Mouse (Mus musculus): Measurements from ENCODE around the gene Gnmt. TPM values are rescaled to one million over a fixed set of nuclear protein-coding genes. Genes with fewer than 3 reads are reported as not detected.
A peak's percentile ranks its signal among the peaks of the same experiment; 100 is the strongest.

Gnmt gene
- total and polyA plus RNA-seq, 3 experiments, result 2.8 to 4.4 (median 3.3) TPM

DNA sequence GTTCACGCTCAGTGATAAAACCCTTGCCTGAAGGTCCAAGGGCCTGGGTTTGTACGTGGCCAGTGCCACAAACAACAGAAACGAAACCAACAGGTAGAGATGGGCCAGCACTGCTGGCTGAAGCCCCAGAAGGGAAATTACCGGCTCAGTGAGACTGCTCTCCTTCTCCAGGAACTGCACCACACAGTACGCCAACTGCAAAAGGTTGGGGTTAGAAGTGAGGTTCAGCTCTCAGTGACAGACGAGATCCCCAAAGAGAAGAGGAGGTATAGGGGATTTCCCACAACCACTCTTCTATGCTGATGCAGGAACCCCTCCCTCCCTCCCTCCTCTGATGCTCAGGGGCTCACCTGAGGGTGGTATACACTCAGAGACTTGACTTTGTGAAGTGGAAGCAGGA lies 43.1 kb downstream of the Gnmt start:
- no peak for DNase-seq
- 86% methylated on average over 6 of the region's 6 CpGs for WGBS
- no peaks in the 10 kb centered on the region for H3K27me3 ChIP-seq (ENCODE audit: control insufficient read depth, insufficient read depth, low read length)
- H3K27ac ChIP-seq, result no peak overlapping the region
- no peak overlapping the region for H3K4me3 ChIP-seq
- TF ChIP-seq EP300 (IDR thresholded peaks at IDR 0.05; ENCODE audit: insufficient read depth, low read depth, low read length) (no peak), POLR2A (IDR thresholded peaks at IDR 0.05; ENCODE audit: insufficient read depth, low read depth, low read length) (no peak), CTCF (IDR thresholded peaks at IDR 0.05) (no peak)
- no peak overlapping the region for H3K9ac ChIP-seq (ENCODE audit: low read depth, low read length)
- no peaks in the 10 kb centered on the region for H3K36me3 ChIP-seq (ENCODE audit: control insufficient read depth, insufficient read depth, low read length)
- H3K79me2 ChIP-seq (replicated peaks; ENCODE audit: control insufficient read depth, insufficient read depth, low read length), result no peaks in the 10 kb centered on the region
- H3K4me1 ChIP-seq (ENCODE audit: control insufficient read depth, insufficient read depth, low read length), result peaks cover 5% of the 10 kb centered on the region
- intact Hi-C loops (cut with DNase I), result no loop called here

DNA sequence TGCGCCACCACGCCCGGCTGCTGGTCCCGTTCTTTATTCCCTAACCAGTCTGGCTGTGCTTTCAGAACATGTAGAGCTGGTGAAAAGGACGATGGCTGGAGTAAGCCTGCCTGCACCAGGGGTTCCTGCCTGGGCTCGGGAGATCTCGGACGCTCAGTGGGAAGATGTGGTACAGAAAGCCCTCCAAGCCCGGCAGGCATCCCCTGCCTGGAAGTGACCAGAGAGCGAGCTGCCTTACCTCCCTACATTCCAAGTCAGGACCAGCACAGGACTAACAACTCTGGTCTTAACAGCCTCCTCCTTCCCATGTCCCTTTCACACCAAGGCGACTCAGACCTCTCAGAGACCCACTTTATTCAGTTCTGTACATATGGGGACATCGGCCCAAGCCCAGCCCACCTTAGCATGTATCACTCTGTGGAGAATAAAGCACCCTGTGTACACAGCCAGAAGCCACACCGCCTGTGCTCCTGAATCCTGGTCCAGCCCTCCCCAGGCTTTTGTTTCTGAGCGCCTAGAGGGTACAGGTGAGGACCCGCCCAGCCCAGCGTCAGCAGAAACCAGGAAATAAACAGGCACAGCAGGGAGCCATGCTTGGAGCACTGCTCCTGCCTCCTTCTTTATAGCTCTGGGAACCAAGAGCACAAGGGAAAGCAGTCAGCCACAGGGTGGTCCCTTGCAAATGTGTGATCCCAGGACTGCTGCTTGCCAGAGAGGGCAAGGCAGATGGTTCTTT lies 46.1 kb downstream of the Gnmt start:
- intact Hi-C loops (cut with DNase I), result loop anchor here (2.0 kb wide), 1 partner anchor 20 kb away; no protein-coding TSS in a partner anchor
- TF ChIP-seq POLR2A (IDR thresholded peaks at IDR 0.05; ENCODE audit: insufficient read depth, low read depth, low read length), result no peak
- TF ChIP-seq EP300 (IDR thresholded peaks at IDR 0.05; ENCODE audit: insufficient read depth, low read depth, low read length), result no peak
- TF ChIP-seq CTCF (IDR thresholded peaks at IDR 0.05), result no peak
- no peak for DNase-seq
- Histone ChIP-seq H3K4me1 (ENCODE audit: control insufficient read depth, insufficient read depth, low read length) (peaks cover 8% of the 10 kb centered on the region), H3K27ac (no peak overlapping the region), H3K79me2 (replicated peaks; ENCODE audit: control insufficient read depth, insufficient read depth, low read length) (no peaks in the 10 kb centered on the region), H3K27me3 (ENCODE audit: control insufficient read depth, insufficient read depth, low read length) (no peaks in the 10 kb centered on the region), H3K36me3 (ENCODE audit: control insufficient read depth, insufficient read depth, low read length) (no peaks in the 10 kb centered on the region), H3K4me3 (no peak overlapping the region), H3K9ac (ENCODE audit: low read depth, low read length) (no peak overlapping the region)
- 88% methylated on average over 16 of the region's 16 CpGs for WGBS

DNA sequence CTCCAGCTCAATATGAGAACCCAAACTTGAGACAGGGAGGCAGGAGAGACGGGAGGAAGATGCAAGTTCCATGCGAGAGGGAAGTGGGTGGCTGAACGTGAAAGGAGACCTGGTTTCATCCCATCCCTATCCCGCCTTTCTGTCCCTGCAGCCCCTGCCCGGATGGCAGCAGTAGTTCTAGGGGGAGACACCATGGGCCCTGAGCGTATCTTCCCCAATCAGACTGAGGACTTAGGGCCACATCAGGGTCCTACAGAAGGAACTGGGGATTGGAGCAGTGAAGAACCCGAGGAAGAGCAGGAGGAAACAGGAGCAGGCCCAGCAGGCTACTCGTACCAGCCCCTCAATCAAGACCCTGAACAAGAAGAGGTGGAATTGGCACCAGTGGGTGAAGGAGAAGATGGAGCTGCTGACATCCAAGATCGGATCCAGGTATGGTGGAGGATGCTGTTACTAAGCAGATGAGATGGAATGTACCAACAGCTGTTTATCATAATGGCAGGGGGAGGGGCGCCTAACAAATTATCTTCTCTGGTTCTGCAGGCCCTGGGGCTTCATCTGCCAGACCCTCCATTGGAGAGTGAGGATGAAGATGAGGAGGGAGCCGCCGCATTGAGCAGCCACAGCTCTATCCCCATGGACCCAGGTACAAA lies 47.4 kb downstream of the Gnmt start:
- Histone ChIP-seq H3K9ac (ENCODE audit: low read depth, low read length) (peak overlapping the region; percentile 64), H3K27ac (peak overlapping the region; percentile 84), H3K36me3 (ENCODE audit: control insufficient read depth, insufficient read depth, low read length) (no peaks in the 10 kb centered on the region), H3K79me2 (replicated peaks; ENCODE audit: control insufficient read depth, insufficient read depth, low read length) (no peaks in the 10 kb centered on the region), H3K4me1 (ENCODE audit: control insufficient read depth, insufficient read depth, low read length) (peaks cover 8% of the 10 kb centered on the region), H3K4me3 (peak overlapping the region; percentile 95), H3K27me3 (ENCODE audit: control insufficient read depth, insufficient read depth, low read length) (no peaks in the 10 kb centered on the region)
- intact Hi-C loops (cut with DNase I), result loop anchor here (1.0 to 2.0 kb wide), 3 partner anchors 21 to 35 kb away; partner anchors contain the start of genes Klc4 and Mrpl2
- no peak for DNase-seq
- TF ChIP-seq POLR2A (IDR thresholded peaks at IDR 0.05; ENCODE audit: insufficient read depth, low read depth, low read length) (no peak), CTCF (IDR thresholded peaks at IDR 0.05) (no peak), EP300 (IDR thresholded peaks at IDR 0.05; ENCODE audit: insufficient read depth, low read depth, low read length) (no peak)
- 24% methylated on average over 12 of the region's 12 CpGs for WGBS

DNA sequence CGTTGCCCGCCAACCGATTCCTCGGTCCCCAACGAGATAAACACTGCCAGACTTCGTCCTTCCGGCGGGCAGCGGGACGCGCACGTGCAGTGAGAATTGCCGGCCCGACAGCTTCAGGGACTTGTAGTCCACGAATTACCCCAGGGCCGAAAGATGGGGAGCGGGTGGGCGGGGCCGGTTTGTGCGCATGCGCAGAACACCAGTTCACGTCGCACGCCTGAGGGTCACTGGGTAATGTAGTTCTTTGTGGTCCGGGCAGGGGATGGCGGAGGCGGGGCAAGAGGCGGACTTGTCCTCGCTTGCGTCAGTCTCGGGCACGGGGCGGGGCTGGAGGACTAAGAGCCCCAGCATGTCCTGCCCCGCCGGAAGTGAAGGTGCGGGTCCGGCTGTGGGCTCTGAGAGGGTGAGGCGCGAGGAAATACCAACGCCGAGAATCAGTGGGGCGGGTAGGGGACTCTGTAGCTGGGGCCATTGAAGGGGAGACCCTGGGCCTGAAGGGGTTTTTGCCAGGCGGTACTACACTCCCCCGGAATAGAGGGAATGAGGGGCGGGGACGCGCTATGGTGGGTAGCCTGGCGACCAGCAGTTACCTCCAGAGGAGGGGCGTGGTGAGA lies 48.1 kb downstream of the Gnmt start, which contains the start of gene Klhdc3:
Gene Klhdc3 (minus strand): TSS at position 155 of the 614 bp plus-strand sequence.
- under 1% methylated on average over 49 of the region's 49 CpGs for WGBS
- peak; percentile 96 to 98 for DNase-seq
- Histone ChIP-seq H3K36me3 (ENCODE audit: control insufficient read depth, insufficient read depth, low read length) (no peaks in the 10 kb centered on the region), H3K27ac (peak within 1 kb of the TSS; percentile 95), H3K4me3 (peak within 1 kb of the TSS; percentile 95), H3K79me2 (replicated peaks; ENCODE audit: control insufficient read depth, insufficient read depth, low read length) (no peaks in the 10 kb centered on the region), H3K27me3 (ENCODE audit: control insufficient read depth, insufficient read depth, low read length) (no peaks in the 10 kb centered on the region), H3K9ac (ENCODE audit: low read depth, low read length) (peak within 1 kb of the TSS; percentile 81), H3K4me1 (ENCODE audit: control insufficient read depth, insufficient read depth, low read length) (peaks cover 8% of the 10 kb centered on the region)
- intact Hi-C loops (cut with DNase I), result loop anchor here (1.0 to 2.0 kb wide), 2 partner anchors 32 to 35 kb away; partner anchors contain the start of genes Klc4 and Mrpl2
- no peak for TF ChIP-seq CTCF (IDR thresholded peaks at IDR 0.05)
- peak; percentile 52 for TF ChIP-seq POLR2A (IDR thresholded peaks at IDR 0.05; ENCODE audit: insufficient read depth, low read depth, low read length)
- TF ChIP-seq EP300 (IDR thresholded peaks at IDR 0.05; ENCODE audit: insufficient read depth, low read depth, low read length), result 0 out of 2 replicates have a peak, but pooled peaks have one; percentile 3

DNA sequence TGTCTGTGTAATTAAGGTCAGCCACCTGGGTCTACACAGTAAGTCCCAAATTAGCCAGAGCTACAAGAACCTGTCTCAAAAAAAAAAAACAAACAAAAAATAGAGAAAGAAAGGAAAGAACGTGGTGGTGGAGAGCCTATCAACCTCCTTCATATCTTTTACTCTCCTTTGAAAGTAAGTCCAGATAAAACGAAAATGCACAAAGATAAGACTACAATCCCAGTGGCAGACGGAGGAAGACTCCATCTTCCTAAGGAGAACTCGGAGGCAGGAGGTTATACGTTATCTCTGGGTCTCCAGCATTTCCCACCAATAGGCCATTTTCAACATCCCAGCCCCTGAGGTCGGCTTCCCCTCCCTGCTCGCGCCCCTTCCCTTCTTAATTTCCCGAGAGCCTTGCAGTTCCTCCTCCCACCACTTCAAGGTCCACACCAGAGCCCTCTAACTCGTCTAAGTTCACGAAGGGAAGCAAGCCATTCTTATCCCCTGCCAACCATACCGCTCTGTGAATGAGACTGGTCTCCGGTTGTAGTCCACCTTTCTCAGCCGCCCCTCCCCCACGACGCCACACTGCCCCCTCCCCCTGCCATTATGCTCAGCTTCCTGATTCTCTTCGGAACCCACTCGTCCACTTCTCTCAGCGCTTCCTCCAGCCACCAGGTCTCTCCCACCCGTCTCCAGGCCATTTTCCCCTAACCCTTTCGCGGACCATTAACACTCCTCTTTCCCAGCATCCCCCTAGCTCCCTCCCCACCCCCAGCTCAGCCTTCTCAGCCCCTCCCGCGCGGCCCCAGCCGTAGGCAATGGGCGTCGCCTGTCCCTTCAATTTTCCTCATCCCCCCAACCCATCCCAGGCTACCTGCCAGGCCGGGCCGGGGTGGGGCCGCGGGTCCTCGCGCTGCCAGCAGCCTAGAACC lies 48.9 kb downstream of the Gnmt start:
- H3K4me1 ChIP-seq (ENCODE audit: control insufficient read depth, insufficient read depth, low read length), result peaks cover 8% of the 10 kb centered on the region
- DNase-seq, result no peak
- H3K27me3 ChIP-seq (ENCODE audit: control insufficient read depth, insufficient read depth, low read length), result no peaks in the 10 kb centered on the region
- 1% methylated on average over 33 of the region's 34 CpGs for WGBS
- H3K27ac ChIP-seq, result peak overlapping the region; percentile 95
- intact Hi-C loops (cut with DNase I), result loop anchor here (2.0 kb wide), 2 partner anchors 17 to 33 kb away; no protein-coding TSS in a partner anchor
- no peaks in the 10 kb centered on the region for H3K36me3 ChIP-seq (ENCODE audit: control insufficient read depth, insufficient read depth, low read length)
- peak overlapping the region; percentile 95 for H3K4me3 ChIP-seq
- peak overlapping the region; percentile 81 for H3K9ac ChIP-seq (ENCODE audit: low read depth, low read length)
- TF ChIP-seq POLR2A (IDR thresholded peaks at IDR 0.05; ENCODE audit: insufficient read depth, low read depth, low read length) (no peak), CTCF (IDR thresholded peaks at IDR 0.05) (peak; percentile 61)
- no peaks in the 10 kb centered on the region for H3K79me2 ChIP-seq (replicated peaks; ENCODE audit: control insufficient read depth, insufficient read depth, low read length)
